Mouse (Mus musculus) liver (tissue): ENCODE measurements around the gene Vmn1r219.
"Not testable (repeated sequence)": the region's sequence is repeated elsewhere in the genome, so short reads cannot be mapped to it uniquely, and the experiment has no call there.

Experiments
- DNase-seq: peaks from one replicate; pipeline ENCODE4 v3.0.0-alpha.2; 2020; ENCODE audit warnings: mixed read lengths

Gene Vmn1r219

DNA sequence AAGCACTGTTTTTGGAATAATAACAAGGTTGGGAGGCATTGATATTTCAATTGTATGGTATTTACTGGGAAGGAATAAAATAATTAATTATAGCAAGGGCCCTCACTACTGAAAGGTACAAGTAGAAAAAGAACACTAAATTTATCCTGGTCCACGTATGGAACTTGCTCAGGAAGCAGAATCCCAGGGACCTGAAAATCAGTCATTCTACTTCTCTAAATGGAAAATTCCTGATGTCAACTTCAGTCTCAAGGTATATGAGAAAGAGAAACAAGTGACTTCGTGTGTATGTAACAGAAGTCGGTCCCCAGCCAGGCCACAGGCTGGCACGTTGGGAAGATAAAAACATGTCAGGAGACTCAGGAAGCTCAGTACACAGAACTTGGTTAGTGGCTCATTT, at the start of gene Vmn1r219:
Vmn1r219 (plus strand) TSS at position 301 of the 400 bp plus-strand sequence.
- no peak for DNase-seq

DNA sequence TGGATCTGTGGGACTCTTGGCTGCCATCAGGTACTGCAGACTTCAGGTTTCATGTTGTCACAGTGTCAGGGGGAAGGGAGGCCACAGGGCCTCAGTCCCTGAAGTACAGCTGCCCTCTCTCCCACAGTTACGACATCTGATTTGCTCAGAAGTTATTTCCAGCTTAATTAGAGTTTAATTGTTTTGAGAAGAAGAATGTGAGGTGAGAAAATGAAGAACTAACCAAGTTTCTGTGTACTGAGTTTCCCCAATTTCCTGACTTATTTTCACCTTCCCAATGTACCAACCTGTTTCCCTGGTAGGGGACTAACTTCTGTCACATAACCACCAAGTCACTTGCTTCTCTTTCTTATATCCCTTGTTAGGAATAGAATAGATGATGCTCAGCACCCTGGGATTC, 41.0 kb upstream of the Vmn1r219 start, which contains the start of gene Vmn1r217:
Vmn1r217 (minus strand) TSS at position 101 of the 400 bp plus-strand sequence.
- DNase-seq: not testable (repeated sequence)

GRCm38 (mm10) chr13:23120611-23121010, 38.5 kb upstream of the Vmn1r219 start:
- no peak for DNase-seq

DNA sequence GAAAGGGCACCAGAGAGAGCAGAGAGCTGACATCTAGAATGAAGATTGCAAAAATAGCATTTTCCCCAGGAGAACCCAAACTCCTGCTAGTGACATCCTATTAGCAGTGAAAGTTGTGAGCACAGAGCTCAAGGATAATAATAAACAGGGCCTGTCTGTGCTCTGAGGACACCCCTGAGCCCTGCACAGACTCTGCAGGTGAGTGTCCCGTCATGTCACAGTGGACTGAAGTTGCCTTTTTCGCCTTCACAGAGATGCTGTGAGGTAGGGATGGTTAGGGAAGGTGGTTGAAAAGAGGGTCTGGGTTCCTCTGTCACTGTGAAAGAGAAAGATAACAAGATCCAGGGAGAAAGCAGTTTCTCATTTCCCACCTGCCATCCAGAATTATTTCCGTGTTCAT, 26.0 kb upstream of the Vmn1r219 start, which contains the start of gene Vmn1r218:
Vmn1r218 (plus strand) TSS at position 57 of the 400 bp plus-strand sequence.
- no peak for DNase-seq

- DNase-seq: no peak
Measured at GRCm38 (mm10) chr13:23133501-23133900, 25.6 kb upstream of the Vmn1r219 start.

GRCm38 (mm10) chr13:23138880-23139279, 20.2 kb upstream of the Vmn1r219 start:
- DNase-seq: no peak

DNA sequence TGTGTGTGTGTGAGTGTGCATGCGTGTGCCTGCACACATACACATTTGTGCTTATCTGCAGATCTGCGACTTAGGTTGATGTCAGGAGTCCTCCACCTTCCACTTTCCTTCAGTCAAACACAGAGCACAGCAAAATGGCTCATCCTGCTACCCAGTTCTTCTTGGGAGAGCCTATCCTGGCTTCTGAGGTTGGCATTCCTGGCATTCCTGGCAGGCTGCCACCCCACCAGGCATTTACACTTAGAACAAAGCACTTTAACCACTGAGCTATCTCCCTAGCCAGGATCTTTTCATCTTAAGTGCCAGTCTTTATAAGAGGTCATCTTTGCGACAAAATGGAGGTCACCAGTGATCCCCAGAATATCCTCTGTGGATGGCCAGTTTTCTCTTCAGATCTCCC, 1.3 kb upstream of the Vmn1r219 start:
- no peak for DNase-seq

DNA sequence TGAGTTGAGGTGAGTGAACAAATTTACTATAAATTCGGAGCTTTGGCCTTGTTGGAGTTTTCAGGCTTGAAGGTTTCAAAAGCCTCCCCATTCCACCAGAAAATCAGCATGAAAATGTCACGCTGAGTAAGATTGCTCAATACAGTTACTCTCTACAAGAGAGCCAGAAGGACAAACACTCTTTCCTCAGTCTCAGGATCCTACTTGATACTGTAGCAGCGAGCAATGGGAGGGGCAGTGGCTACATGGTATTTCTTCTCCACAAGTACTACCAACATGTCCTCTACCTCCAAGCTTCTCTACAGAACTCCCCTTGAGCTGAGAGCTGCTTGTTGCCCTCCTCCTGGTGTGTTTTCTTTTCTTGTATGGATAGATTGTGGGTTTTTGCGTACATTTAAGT, 7.4 kb downstream of the Vmn1r219 start:
- DNase-seq: not testable (repeated sequence)

GRCm38 (mm10) chr13:23187875-23188274, 28.8 kb downstream of the Vmn1r219 start, which contains the start of gene Vmn1r220:
Gene Vmn1r220, minus strand, starts transcription at chr13:23187975.
- DNase-seq: no peak

- DNase-seq: not testable (repeated sequence)
Measured at GRCm38 (mm10) chr13:23203885-23204284, 44.8 kb downstream of the Vmn1r219 start.

- not testable (repeated sequence) for DNase-seq
Measured at GRCm38 (mm10) chr13:23213827-23214226, 54.7 kb downstream of the Vmn1r219 start, which contains the start of gene Vmn1r221. Gene Vmn1r221, plus strand, starts transcription at chr13:23214127.
